9 mouse cellular contexts compared by ENCODE assay signal in genomic region chr11:94404641-94405260, GRCm38 (mm10). TPM values are rescaled to one million over a fixed set of nuclear protein-coding genes. Genes with fewer than 3 reads are reported as not detected.
DNase-seq lines count a peak whose midpoint lies in the region; ATAC-seq lines count a peak whose summit lies in the region.
"Had no signal": no experiment of that assay in that cellular context is flagged by ENCODE, and none has a peak within 500 bp of the region (broad histone marks: within the 10 kb centered on the region; RNA-seq: fewer than 3 reads in every experiment).

No protein-coding gene starts in this region.

- H3K4me1 ChIP-seq in embryonic facial prominence, embryonic 12.5 days = peaks cover 29% of the 10 kb centered on the region
- H3K4me1 ChIP-seq in heart, embryonic 11.5 days (ENCODE audit: control insufficient read depth, insufficient read depth, low read length) = peaks cover 17% of the 10 kb centered on the region

- peaks cover 12% of the 10 kb centered on the region for H3K36me3 ChIP-seq in embryonic facial prominence, embryonic 12.5 days
- no peaks in the 10 kb centered on the region for H3K36me3 ChIP-seq in heart, embryonic 11.5 days (ENCODE audit: control insufficient read depth, insufficient read depth, low read length)
- H3K36me3 ChIP-seq: hindbrain, embryonic 15.5 days had no signal

- ATAC-seq in embryonic facial prominence, embryonic 12.5 days (ENCODE audit: insufficient number of reproducible peaks, insufficient read depth, low FRiP score, low TSS enrichment) = peak; percentile 50; the same call in 1 of the 2 replicates
- ATAC-seq in heart, embryonic 11.5 days (replicated peaks; ENCODE audit: insufficient number of reproducible peaks, low FRiP score, low TSS enrichment) = 0 out of 2 replicates have a peak, but pooled peaks have one; percentile 21

- DNase-seq in CD8-positive naive resting alpha-beta T cell, adult 2 months (ENCODE audit: low read depth in 2 of 2, low spot score in 2 of 2) = peak; percentile 71 to 79
- peak; percentile 85 to 89 for DNase-seq in adrenal gland, postnatal 36 days
- DNase-seq in kidney, postnatal 4 days = peak; percentile 93 to 94
- peak; percentile 81 to 86 for DNase-seq in lung, adult 18-20 months
- DNase-seq in retina, adult 2 months (ENCODE audit: low read depth, low spot score) = peak; percentile 58
- DNase-seq in thymus, postnatal 14 days = peak; percentile 85

- H3K4me3 ChIP-seq in embryonic facial prominence, embryonic 12.5 days = no peak overlapping the region
- H3K4me3 ChIP-seq in heart, embryonic 11.5 days (ENCODE audit: low read depth, low read length) = no peak overlapping the region
- H3K4me3 ChIP-seq: hindbrain, embryonic 15.5 days had no signal

- H3K4me2 ChIP-seq in embryonic facial prominence, embryonic 12.5 days (replicated peaks) = no peak overlapping the region
- H3K4me2 ChIP-seq in heart, embryonic 11.5 days = no peak overlapping the region
- H3K4me2 ChIP-seq: hindbrain, embryonic 15.5 days had no signal

- no peak overlapping the region for H3K9ac ChIP-seq in embryonic facial prominence, embryonic 12.5 days
- H3K9ac ChIP-seq in heart, embryonic 11.5 days (ENCODE audit: low read depth, low read length) = no peak overlapping the region
- H3K9ac ChIP-seq: hindbrain, embryonic 15.5 days had no signal

- no peaks in the 10 kb centered on the region for H3K9me3 ChIP-seq in embryonic facial prominence, embryonic 12.5 days
- no peaks in the 10 kb centered on the region for H3K9me3 ChIP-seq in heart, embryonic 11.5 days (replicated peaks; ENCODE audit: control insufficient read depth, low read length)
- H3K9me3 ChIP-seq: hindbrain, embryonic 15.5 days had no signal

- H3K27ac ChIP-seq in embryonic facial prominence, embryonic 12.5 days = no peak overlapping the region
- H3K27ac ChIP-seq in heart, embryonic 11.5 days (ENCODE audit: low read depth, low read length) = no peak overlapping the region
- H3K27ac ChIP-seq: hindbrain, embryonic 15.5 days had no signal

- no peaks in the 10 kb centered on the region for H3K27me3 ChIP-seq in embryonic facial prominence, embryonic 12.5 days
- H3K27me3 ChIP-seq in heart, embryonic 11.5 days (ENCODE audit: control insufficient read depth, insufficient read depth, low read length) = peaks cover 19% of the 10 kb centered on the region
- H3K27me3 ChIP-seq: hindbrain, embryonic 15.5 days had no signal

- 25% methylated on average over 11 of the region's 11 CpGs for WGBS in embryonic facial prominence, embryonic 12.5 days
- 21% methylated on average over 11 of the region's 11 CpGs for WGBS in heart, embryonic 11.5 days (ENCODE audit: insufficient replicate concordance)

RNA-seq across cellular contexts. Expression of gene Abcc3, which starts 12.0 kb away (rescaled TPM):
- total RNA-seq in adrenal gland, postnatal 36 days (2021) = 1 to 10 TPM; 3.8 to 7.4 TPM
- polyA plus RNA-seq in embryonic facial prominence, embryonic 12.5 days (2016; fragmentation: Nextera tagmentation; extraction: Ambion mirVana) = 0.69 and 0.78 TPM in 2 replicates
- 0.34 and 0.96 TPM in 2 replicates for polyA plus RNA-seq in heart, embryonic 11.5 days (2014; fragmentation: Nextera tagmentation; extraction: Ambion mirVana)
